Comparison of ENCODE assay signal across 31 mouse cellular contexts in the genomic region with DNA sequence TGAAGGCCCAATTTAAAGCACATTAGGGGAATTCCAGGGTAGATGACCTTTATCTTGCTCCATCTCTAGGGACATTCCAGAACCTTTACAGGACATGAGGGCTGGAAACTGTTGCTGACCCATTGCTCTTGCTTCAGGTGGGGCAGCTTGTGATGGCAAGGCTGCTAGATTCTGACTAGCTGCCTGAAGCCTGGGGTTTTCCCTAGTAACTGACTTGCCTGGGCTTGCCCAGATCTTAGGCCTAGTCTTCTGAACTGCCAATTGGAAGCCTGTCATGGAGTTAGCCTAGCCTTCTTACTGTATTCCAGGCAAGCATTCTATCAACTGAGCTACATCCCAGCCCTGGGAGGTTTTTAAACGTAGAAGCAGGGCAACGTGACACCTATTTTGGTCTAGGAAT. TPM values are rescaled to one million over a fixed set of nuclear protein-coding genes. Genes with fewer than 3 reads are reported as not detected.
A peak's percentile ranks its signal among the peaks of the same experiment; 100 is the strongest.
DNase-seq lines count a peak whose midpoint lies in the region; ATAC-seq lines count a peak whose summit lies in the region.
"Had no signal": no experiment of that assay in that cellular context is flagged by ENCODE, and none has a peak within 500 bp of the region (broad histone marks: within the 10 kb centered on the region; RNA-seq: fewer than 3 reads in every experiment).

No protein-coding gene starts in this region.

- no peaks in the 10 kb centered on the region for H3K4me1 ChIP-seq in forebrain, embryonic 11.5 days (replicated peaks; ENCODE audit: control insufficient read depth, insufficient read depth, low read length)
- H3K4me1 ChIP-seq: embryonic facial prominence, embryonic 13.5 days; heart, embryonic 10.5 days; hindbrain, embryonic 15.5 days; intestine, embryonic 15.5 days had no signal

- WGBS in forebrain, embryonic 11.5 days: 91% methylated on average over 2 of the region's 2 CpGs

- no peak overlapping the region for H3K27ac ChIP-seq in forebrain, embryonic 11.5 days (ENCODE audit: low read depth, low read length)
- H3K27ac ChIP-seq: embryonic facial prominence, embryonic 13.5 days; forebrain, embryonic 10.5 days; gastrocnemius, adult 2 months; heart, adult 2 months; heart, embryonic 10.5 days; heart, embryonic 13.5 days; hindbrain, embryonic 15.5 days; intestine, embryonic 15.5 days had no signal

- no peak for ATAC-seq in erythroid progenitor cell, adult 5-6 weeks (replicated peaks; ENCODE audit: low FRiP score, poor library complexity, severe bottlenecking)
- ATAC-seq in forebrain, embryonic 11.5 days (replicated peaks; ENCODE audit: low FRiP score): no peak
- no peak for ATAC-seq in megakaryocyte, adult 5-6 weeks (ENCODE audit: poor library complexity, severe bottlenecking)
- ATAC-seq: CD4-positive, CD25-positive, alpha-beta regulatory T cell, adult 4 months; forebrain, embryonic 14.5 days; forebrain, postnatal 0 days; intestine, embryonic 15.5 days; Patski had no signal

- no peak overlapping the region for H3K4me2 ChIP-seq in forebrain, embryonic 11.5 days (ENCODE audit: low read depth, low read length, severe bottlenecking)
- H3K4me2 ChIP-seq: embryonic facial prominence, embryonic 13.5 days; heart, embryonic 13.5 days; hindbrain, embryonic 15.5 days; intestine, embryonic 15.5 days had no signal

- peak; percentile 72 for DNase-seq in heart, adult 11 months
- no peak for DNase-seq in heart, adult 18-20 months
- DNase-seq in ES-CJ7 (ENCODE audit: low read depth, low spot score) (peak; percentile 32), ZHBTc4 (ENCODE audit: low read depth, low spot score) (peak; percentile 61)
- no peak for DNase-seq in forebrain, embryonic 11.5 days (ENCODE audit: low spot score)
- DNase-seq: adrenal gland, adult 2 months; adrenal gland, postnatal 14 days; cerebellum, adult 11 months; cerebellum, adult 2 months; cerebellum, adult 9-11 months; cerebellum, postnatal 25 days; forebrain, postnatal 0 days; gastrocnemius, adult 2 months; gastrocnemius, postnatal 14 days; heart, adult 2 months; heart, postnatal 14 days; heart, postnatal 4 days; kidney, adult 18-20 months had no signal

- no peaks in the 10 kb centered on the region for H3K27me3 ChIP-seq in forebrain, embryonic 11.5 days (ENCODE audit: control insufficient read depth, insufficient read depth, low read length)
- H3K27me3 ChIP-seq: embryonic facial prominence, embryonic 13.5 days; heart, embryonic 13.5 days; hindbrain, embryonic 15.5 days; intestine, embryonic 15.5 days; Patski had no signal

- H3K9me3 ChIP-seq in forebrain, embryonic 11.5 days (ENCODE audit: control insufficient read depth, low read length): no peaks in the 10 kb centered on the region
- H3K9me3 ChIP-seq: embryonic facial prominence, embryonic 13.5 days; forebrain, embryonic 10.5 days; heart, embryonic 10.5 days; heart, embryonic 13.5 days; hindbrain, embryonic 15.5 days; intestine, embryonic 15.5 days had no signal

- no peaks in the 10 kb centered on the region for H3K36me3 ChIP-seq in forebrain, embryonic 11.5 days (ENCODE audit: control insufficient read depth, insufficient read depth, low read length)
- H3K36me3 ChIP-seq: embryonic facial prominence, embryonic 13.5 days; forebrain, embryonic 10.5 days; heart, embryonic 10.5 days; heart, embryonic 13.5 days; hindbrain, embryonic 15.5 days; intestine, embryonic 15.5 days had no signal

- H3K4me3 ChIP-seq in forebrain, embryonic 11.5 days (ENCODE audit: low read depth, low read length): no peak overlapping the region
- H3K4me3 ChIP-seq: embryonic facial prominence, embryonic 13.5 days; erythroblast, embryonic 14.5 days; forebrain, embryonic 10.5 days; gastrocnemius, adult 2 months; heart, adult 2 months; heart, embryonic 10.5 days; heart, embryonic 13.5 days; hindbrain, embryonic 15.5 days; intestine, embryonic 15.5 days had no signal

- H3K9ac ChIP-seq in forebrain, embryonic 11.5 days (ENCODE audit: low read length): no peak overlapping the region
- H3K9ac ChIP-seq: embryonic facial prominence, embryonic 13.5 days; forebrain, postnatal 0 days; heart, embryonic 13.5 days; hindbrain, embryonic 15.5 days; intestine, embryonic 15.5 days had no signal

RNA-seq across cellular contexts. Expression of gene Dstn, which starts 5.9 kb away (rescaled TPM):
- 100 to 1,000 TPM; 164 to 168 TPM for total RNA-seq in heart, adult 18-20 months (2021)
- 103 and 108 TPM in 2 replicates for total RNA-seq in erythroid progenitor cell, adult 5-6 weeks (2015; ENCODE audit: low replicate concordance)
- total RNA-seq in erythroid progenitor cell, adult 5-6 weeks (2017; ENCODE audit: low replicate concordance): 58.8 and 72.4 TPM in 2 replicates
- 364 and 369 TPM in 2 replicates for polyA plus RNA-seq in forebrain, embryonic 11.5 days (2014; fragmentation: Nextera tagmentation; extraction: Ambion mirVana)
- 379 and 399 TPM in 2 replicates for total RNA-seq in megakaryocyte, adult 5-6 weeks (2015)
- 518 and 538 TPM in 2 replicates for total RNA-seq in megakaryocyte, adult 5-6 weeks (2017)

RNA-seq across cellular contexts. Expression of gene Bfsp1, which starts 46.3 kb away (rescaled TPM):
- total RNA-seq in heart, adult 18-20 months (2021): under 1 TPM; 0.17 to 0.33 TPM
- not detected in 2 replicates for total RNA-seq in erythroid progenitor cell, adult 5-6 weeks (2015; ENCODE audit: low replicate concordance)
- not detected in 2 replicates for total RNA-seq in erythroid progenitor cell, adult 5-6 weeks (2017; ENCODE audit: low replicate concordance)
- polyA plus RNA-seq in forebrain, embryonic 11.5 days (2014; fragmentation: Nextera tagmentation; extraction: Ambion mirVana): 0.44 and 1.7 TPM in 2 replicates
- 0.41 TPM in 1 of 2 replicates, not detected in the other for total RNA-seq in megakaryocyte, adult 5-6 weeks (2015)
- 0.73 and 0.99 TPM in 2 replicates for total RNA-seq in megakaryocyte, adult 5-6 weeks (2017)
- total RNA-seq: common myeloid progenitor, adult 5-6 weeks had no signal
- polyA plus RNA-seq: CD4-positive, CD25-positive, alpha-beta regulatory T cell, adult 4 months; erythroblast, embryonic 14.5 days had no signal

Comparison
In these comparisons a context has a peak if more than half of its experiments do, and no peak if none do; other contexts are left out.
1. DNase-seq: peak in heart, adult 11 months (single experiment), ES-CJ7 (single experiment) and ZHBTc4 (single experiment); none in heart, adult 18-20 months (0 of 2) and forebrain, embryonic 11.5 days (single experiment).